Mouse (Mus musculus) layer of hippocampus, adult 9-11 months (tissue): ENCODE data around the gene Kirrel3.

Experiments used
- DNase-seq: peaks from one replicate; pipeline ENCODE4 v3.0.0; 2022

Gene Kirrel3

GRCm38 (mm10) chr9:34704357-34704756 is 218.7 kb downstream of the Kirrel3 start:
- DNase-seq = no peak

- no peak for DNase-seq
These were observed 220.7 kb downstream of the Kirrel3 start for GRCm38 (mm10) chr9:34706350-34706873.

GRCm38 (mm10) chr9:34708691-34709090 is 223.0 kb downstream of the Kirrel3 start:
- DNase-seq = no peak

- peak; percentile 40 for DNase-seq
These were observed 226.3 kb downstream of the Kirrel3 start for GRCm38 (mm10) chr9:34711996-34712395.

- no peak for DNase-seq
These were observed 227.3 kb downstream of the Kirrel3 start for GRCm38 (mm10) chr9:34712996-34713395.

- DNase-seq = no peak
These were observed 227.8 kb downstream of the Kirrel3 start for GRCm38 (mm10) chr9:34713462-34713926.

GRCm38 (mm10) chr9:34714996-34715619 is 229.4 kb downstream of the Kirrel3 start:
- no peak for DNase-seq

GRCm38 (mm10) chr9:34716476-34716875 is 230.8 kb downstream of the Kirrel3 start:
- no peak for DNase-seq

- no peak for DNase-seq
These were observed 235.9 kb downstream of the Kirrel3 start for GRCm38 (mm10) chr9:34721478-34722197.

- DNase-seq = no peak
These were observed 236.5 kb downstream of the Kirrel3 start for GRCm38 (mm10) chr9:34722198-34722550.

- DNase-seq = no peak
These were observed 246.8 kb downstream of the Kirrel3 start for GRCm38 (mm10) chr9:34732507-34732906.

- no peak for DNase-seq
These were observed 247.9 kb downstream of the Kirrel3 start for GRCm38 (mm10) chr9:34733579-34733978.

GRCm38 (mm10) chr9:34734991-34735390 is 249.3 kb downstream of the Kirrel3 start:
- DNase-seq = no peak

GRCm38 (mm10) chr9:34739431-34739830 is 253.7 kb downstream of the Kirrel3 start:
- DNase-seq = no peak

GRCm38 (mm10) chr9:34740814-34741213 is 255.1 kb downstream of the Kirrel3 start:
- peak; percentile 40 for DNase-seq

GRCm38 (mm10) chr9:34748003-34748402 is 262.3 kb downstream of the Kirrel3 start:
- no peak for DNase-seq

- DNase-seq = no peak
These were observed 263.5 kb downstream of the Kirrel3 start for GRCm38 (mm10) chr9:34749161-34749560.

- DNase-seq = peak; percentile 21
These were observed 264.2 kb downstream of the Kirrel3 start for GRCm38 (mm10) chr9:34749877-34750276.

- no peak for DNase-seq
These were observed 265.2 kb downstream of the Kirrel3 start for GRCm38 (mm10) chr9:34750887-34751286.

GRCm38 (mm10) chr9:34752076-34752800 is 266.5 kb downstream of the Kirrel3 start:
- DNase-seq = peak; percentile 75

- DNase-seq = peak; percentile 52
These were observed 267.1 kb downstream of the Kirrel3 start for GRCm38 (mm10) chr9:34752801-34753170.

- no peak for DNase-seq
These were observed 268.2 kb downstream of the Kirrel3 start for GRCm38 (mm10) chr9:34753891-34754290.

- DNase-seq = no peak
These were observed 268.9 kb downstream of the Kirrel3 start for GRCm38 (mm10) chr9:34754523-34755097.
